ENCODE assay signal across 18 mouse cellular contexts in the genomic region with DNA sequence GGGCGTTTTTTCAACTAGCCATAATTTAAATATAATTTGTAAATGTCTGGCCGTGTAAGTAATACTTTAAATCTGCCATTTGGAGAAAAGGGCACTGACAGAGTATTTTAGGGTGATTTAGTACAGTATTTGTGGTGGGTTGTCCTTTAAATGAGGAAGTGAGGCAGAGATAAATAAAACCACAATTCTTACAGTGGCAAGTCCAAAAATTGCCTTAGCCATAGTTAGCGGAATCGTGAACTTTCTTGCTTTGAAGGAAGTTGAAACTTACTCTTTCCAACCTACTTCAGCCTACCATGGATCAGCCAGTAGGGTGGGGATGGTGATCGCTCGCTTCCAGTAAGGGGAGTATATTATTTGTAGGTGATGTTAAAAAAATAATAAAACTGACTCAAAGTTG. TPM values are rescaled to one million over a fixed set of nuclear protein-coding genes. Genes with fewer than 3 reads are reported as not detected.
DNase-seq lines count a peak whose midpoint lies in the region; ATAC-seq and TF ChIP-seq lines count a peak whose summit lies in the region.
"Had no signal": no experiment of that assay in that cellular context is flagged by ENCODE, and none has a peak within 500 bp of the region (broad histone marks: within the 10 kb centered on the region; RNA-seq: fewer than 3 reads in every experiment).

No protein-coding gene starts in this region.

- H3K27ac ChIP-seq in MEL (ENCODE audit: control insufficient read depth, low read depth, low read length) (no peak overlapping the region), macrophage (peak overlapping the region; percentile 73)
- H3K27ac ChIP-seq in midbrain, embryonic 13.5 days, result no peak overlapping the region
- no peak overlapping the region for H3K27ac ChIP-seq in midbrain, postnatal 0 days (ENCODE audit: low read depth, low read length)
- H3K27ac ChIP-seq: hindbrain, embryonic 15.5 days; left cerebral cortex, adult 2 months; limb, embryonic 13.5 days; midbrain, embryonic 10.5 days had no signal

- no peak for ATAC-seq in inflammation-experienced regulatory T-cells, adult 6 months
- ATAC-seq in midbrain, embryonic 13.5 days, result no peak
- no peak for ATAC-seq in midbrain, postnatal 0 days (ENCODE audit: low FRiP score)
- ATAC-seq: Patski had no signal

- H3K27me3 ChIP-seq in MEL (ENCODE audit: control insufficient read depth in 1 of 2, insufficient read depth in 2 of 2, low read length in 2 of 2), result no peaks in the 10 kb centered on the region
- no peaks in the 10 kb centered on the region for H3K27me3 ChIP-seq in midbrain, embryonic 13.5 days
- no peaks in the 10 kb centered on the region for H3K27me3 ChIP-seq in midbrain, postnatal 0 days (ENCODE audit: insufficient read depth, low read length)
- H3K27me3 ChIP-seq: hindbrain, embryonic 15.5 days; limb, embryonic 13.5 days; Patski had no signal

- H3K4me1 ChIP-seq in MEL (ENCODE audit: control insufficient read depth in 1 of 2, insufficient read depth in 2 of 2, low read length in 2 of 2), result no peaks in the 10 kb centered on the region
- H3K4me1 ChIP-seq in midbrain, embryonic 13.5 days (replicated peaks), result 0 out of 2 replicates have a peak, but pooled peaks cover 4% of the 10 kb centered on the region
- H3K4me1 ChIP-seq in midbrain, postnatal 0 days (ENCODE audit: insufficient read depth, low read length), result 0 out of 2 replicates have a peak, but pooled peaks cover 2% of the 10 kb centered on the region

- 3% methylated on average over 6 of the region's 6 CpGs for whole genome bisulfite sequencing in macrophage (ENCODE audit: missing documents)
- 92% methylated on average over 6 of the region's 6 CpGs for WGBS in midbrain, embryonic 13.5 days
- WGBS in midbrain, postnatal 0 days, result 94% methylated on average over 6 of the region's 6 CpGs

- H3K9ac ChIP-seq in MEL (ENCODE audit: control insufficient read depth, low read depth, low read length, poor library complexity, severe bottlenecking), result no peak overlapping the region
- no peak overlapping the region for H3K9ac ChIP-seq in midbrain, embryonic 13.5 days (replicated peaks)
- H3K9ac ChIP-seq in midbrain, postnatal 0 days (replicated peaks; ENCODE audit: low read length, poor library complexity, severe bottlenecking), result no peak overlapping the region
- H3K9ac ChIP-seq: hindbrain, embryonic 15.5 days; limb, embryonic 13.5 days had no signal

- H3K79me2 ChIP-seq in MEL (ENCODE audit: control insufficient read depth, insufficient read depth, low read length, poor library complexity), result no peaks in the 10 kb centered on the region
- H3K79me2 ChIP-seq in macrophage (ENCODE audit: inconsistent target), result peaks cover 94% of the 10 kb centered on the region

- H3K4me3 ChIP-seq in MEL (ENCODE audit: control insufficient read depth in 1 of 2, insufficient read depth in 1 of 2, low read depth in 2 of 2, low read length in 2 of 2), result no peak overlapping the region
- no peak overlapping the region for H3K4me3 ChIP-seq in macrophage (ENCODE audit: inconsistent target)
- H3K4me3 ChIP-seq in midbrain, embryonic 13.5 days (replicated peaks), result no peak overlapping the region
- no peak overlapping the region for H3K4me3 ChIP-seq in midbrain, postnatal 0 days (ENCODE audit: low read depth, low read length)
- H3K4me3 ChIP-seq: heart, embryonic 10.5 days; hindbrain, embryonic 15.5 days; left cerebral cortex, adult 2 months; limb, embryonic 13.5 days; midbrain, embryonic 10.5 days had no signal

- DNase-seq in B cell, adult 2 months, result peak; percentile 33 to 39
- peak; percentile 20 for DNase-seq in MEL (ENCODE audit: low read depth, low spot score)
- DNase-seq in natural killer cell, adult 2 months (ENCODE audit: low spot score in 2 of 2), result peak; percentile 9 to 11
- DNase-seq in midbrain, postnatal 0 days (ENCODE audit: low spot score), result no peak
- DNase-seq: cerebellum, postnatal 10 days; gastrocnemius, postnatal 14 days; heart, postnatal 14 days; kidney, adult 11 months; kidney, postnatal 25 days had no signal

- H3K36me3 ChIP-seq in MEL (ENCODE audit: control insufficient read depth in 1 of 2, insufficient read depth in 2 of 2, low read length in 2 of 2), result no peaks in the 10 kb centered on the region
- H3K36me3 ChIP-seq in macrophage (ENCODE audit: inconsistent target), result no peaks in the 10 kb centered on the region
- H3K36me3 ChIP-seq in midbrain, embryonic 13.5 days, result no peaks in the 10 kb centered on the region
- H3K36me3 ChIP-seq in midbrain, postnatal 0 days (ENCODE audit: insufficient read depth, low read length), result no peaks in the 10 kb centered on the region
- H3K36me3 ChIP-seq: heart, embryonic 10.5 days; hindbrain, embryonic 15.5 days; limb, embryonic 13.5 days; midbrain, embryonic 10.5 days had no signal

- no peak for TF ChIP-seq CTCF in MEL (IDR thresholded peaks at IDR 0.05 in 2 of 3, conservative IDR thresholded peaks at IDR 0.05 in 1 of 3; ENCODE audit: control insufficient read depth in 1 of 3, insufficient read depth in 1 of 3, low read depth in 2 of 3, low read length in 3 of 3, poor library complexity in 1 of 3, severe bottlenecking in 1 of 3)
- no peak for TF ChIP-seq CTCF in midbrain, postnatal 0 days (IDR thresholded peaks at IDR 0.05)

- TF ChIP-seq RAD21 in MEL (IDR thresholded peaks at IDR 0.05; ENCODE audit: low read depth, low read length), result no peak

- no peaks in the 10 kb centered on the region for H3K9me3 ChIP-seq in MEL (replicated peaks; ENCODE audit: insufficient read depth, low read length)
- H3K9me3 ChIP-seq in midbrain, embryonic 13.5 days, result no peaks in the 10 kb centered on the region
- H3K9me3 ChIP-seq in midbrain, postnatal 0 days (ENCODE audit: low read length), result no peaks in the 10 kb centered on the region
- H3K9me3 ChIP-seq: heart, embryonic 10.5 days; hindbrain, embryonic 15.5 days; limb, embryonic 13.5 days; midbrain, embryonic 10.5 days had no signal

- TF ChIP-seq POLR2A in MEL (IDR thresholded peaks at IDR 0.05; ENCODE audit: control insufficient read depth in 1 of 2, insufficient read depth in 1 of 2, low read depth in 1 of 2, low read length in 2 of 2, poor library complexity in 1 of 2), result no peak

- no peak for TF ChIP-seq EP300 in MEL (IDR thresholded peaks at IDR 0.05; ENCODE audit: low read depth in 1 of 2, low read length in 2 of 2)

- no peak overlapping the region for H3K4me2 ChIP-seq in midbrain, embryonic 13.5 days (replicated peaks)
- H3K4me2 ChIP-seq in midbrain, postnatal 0 days (ENCODE audit: low read depth, low read length, poor library complexity, severe bottlenecking), result no peak overlapping the region
- H3K4me2 ChIP-seq: hindbrain, embryonic 15.5 days; limb, embryonic 13.5 days had no signal

TF ChIP-seq in MEL, 35 proteins besides CTCF, POLR2A, EP300 and RAD21:
- TF ChIP-seq RCOR1 (IDR thresholded peaks at IDR 0.05; ENCODE audit: low read depth, low read length), result no peak
- no peak for TF ChIP-seq NELFE (IDR thresholded peaks at IDR 0.05; ENCODE audit: low read depth, low read length)
- TF ChIP-seq TAL1 (IDR thresholded peaks at IDR 0.05; ENCODE audit: low read length), result no peak
- no peak for TF ChIP-seq MYB (IDR thresholded peaks at IDR 0.05; ENCODE audit: low read depth, low read length)
- no peak for TF ChIP-seq NRF1 (IDR thresholded peaks at IDR 0.05; ENCODE audit: insufficient read depth, low read depth, low read length, poor library complexity, severe bottlenecking)
- no peak for TF ChIP-seq ZKSCAN1 (IDR thresholded peaks at IDR 0.05; ENCODE audit: low read depth, low read length)
TF ChIP-seq in MEL: peak in this region for 0.

RNA-seq across cellular contexts. Expression of gene Cers6, which starts 11.8 kb away (rescaled TPM):
- not detected in 2 replicates for total RNA-seq in MEL (2012; rRNA removed)
- not detected for polyA plus RNA-seq in MEL (2012; ENCODE audit: insufficient read depth in 1 of 2, insufficient read length in 2 of 2, low read depth in 1 of 2, low replicate concordance in 2 of 2, missing spikeins in 1 of 2)
- 1,000 to 10,000 TPM in 7 of 26 experiments, 100 to 1,000 TPM in 19; 161 to 1,623 (median 510) TPM for total RNA-seq in macrophage (2018; cell fraction: chromatin; rRNA removed)
- total RNA-seq in macrophage (2018; cell fraction: cytosol; rRNA removed), result 100 to 1,000 TPM in 4 of 26 experiments, 10 to 100 TPM in 22; 51.6 to 134 (median 75.1) TPM
- 1,000 to 10,000 TPM in 2 of 26 experiments, 100 to 1,000 TPM in 24; 169 to 1,979 (median 530) TPM for total RNA-seq in macrophage (2018; cell fraction: nucleus; rRNA removed)
- 26.1 to 30.0 TPM (median 26.4 TPM) in 3 replicates for polyA plus RNA-seq in macrophage (2018)
- polyA plus RNA-seq in inflammation-experienced regulatory T-cells, adult 6 months (2017; shearing (Covaris generic)), result 1 to 10 TPM; 1.8 to 3.8 (median 3.0) TPM
- polyA plus RNA-seq in midbrain, embryonic 13.5 days (2015; fragmentation: Nextera tagmentation; extraction: Ambion mirVana), result 47.1 and 54.5 TPM in 2 replicates
- total RNA-seq in midbrain, postnatal 0 days (2014; rRNA removed), result 57.1 and 71.0 TPM in 2 replicates
- polyA plus RNA-seq in midbrain, postnatal 0 days (2015; fragmentation: Nextera tagmentation; extraction: Ambion mirVana), result 24.9 and 29.8 TPM in 2 replicates
